Mouse (Mus musculus) ES-Bruce4 (cell line): Measurements from ENCODE around the gene Pak1ip1.

Experiments
- CTCF ChIP-seq: IDR thresholded peaks from one replicate; pipeline ENCODE4 v1.8.1; 2011; ENCODE audit warnings: low read depth, low read length
- POLR2A ChIP-seq: IDR thresholded peaks from one replicate; pipeline ENCODE4 v1.8.1; 2011; ENCODE audit warnings: low read length; ENCODE audit not compliant: insufficient read depth

GRCm38 (mm10) chr13:40978652-40979051, 22.2 kb upstream of the Pak1ip1 start:
- TF ChIP-seq POLR2A (no peak), CTCF (no peak)
